Mouse (Mus musculus): ENCODE data around the gene Smarcc2.
A peak's percentile ranks its signal among the peaks of the same experiment; 100 is the strongest.

DNA sequence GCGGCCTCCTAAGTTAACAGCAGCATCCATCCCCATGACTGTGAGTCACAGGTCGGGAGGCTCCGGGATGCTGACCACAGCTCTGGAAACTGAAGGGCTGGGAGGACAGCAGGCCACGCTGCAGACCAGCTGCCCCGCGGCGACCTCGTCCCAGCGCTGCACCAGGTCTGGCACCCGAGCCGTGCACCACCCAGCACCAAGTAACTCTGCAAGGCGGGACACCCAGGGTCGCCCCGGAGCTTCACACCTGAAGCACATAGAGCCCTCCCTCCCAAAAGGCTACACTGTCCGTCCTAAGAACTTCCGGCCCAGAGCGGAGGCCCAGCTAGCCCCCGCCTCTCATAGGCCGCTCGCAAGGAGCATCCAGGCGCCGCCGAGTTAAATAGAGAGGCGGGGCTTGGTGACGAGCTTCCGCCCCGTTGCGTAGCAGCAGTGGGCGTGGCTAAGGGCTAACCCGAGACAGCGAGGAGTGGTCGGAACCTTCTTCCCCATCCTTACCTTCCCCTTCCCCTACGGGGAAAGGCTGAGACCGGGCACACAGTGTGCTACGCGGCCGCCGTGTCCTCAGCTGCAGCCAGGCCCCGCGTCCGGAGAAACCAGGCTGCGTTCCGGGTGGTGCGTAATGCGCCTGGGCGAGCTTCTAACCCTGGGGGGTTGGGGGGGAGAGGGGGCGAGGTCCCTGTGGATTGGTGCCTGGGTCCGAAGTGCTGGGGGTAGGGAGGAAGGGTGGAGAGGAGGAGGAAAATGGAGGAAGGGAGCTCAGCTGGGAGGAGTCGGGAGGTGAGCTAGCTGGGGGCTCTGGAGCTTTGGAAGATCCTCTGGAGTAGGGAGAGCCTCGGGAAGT lies 47.6 kb upstream of the Smarcc2 start, which contains the start of the genes Nabp2 and Rnf41:
- peak; percentile 81 for TF ChIP-seq POLR2A (IDR thresholded peaks at IDR 0.05; ENCODE audit: insufficient read depth, low read depth, low read length)
- TF ChIP-seq CTCF (IDR thresholded peaks at IDR 0.05): no peak; the same call in 1 of the 2 replicates
